Mouse (Mus musculus) liver, adult 2 months (tissue): ENCODE measurements at regions not wholly inside any gene's neighbourhood (a gene's known extent, or its start where the extent isn't known, plus 50 kb on each side); places are given as distances from the start of the nearest gene placed in this dataset.

Experiments used
- CTCF ChIP-seq: fragments of 200-500 bp; IDR thresholded peaks from 2 replicates; pipeline ENCODE4 v1.5.1; 2011; ENCODE audit warnings: low read depth, low read length, control low read depth
- POLR2A ChIP-seq: fragments of 200-500 bp; IDR thresholded peaks from 2 replicates; pipeline ENCODE4 v1.6.1; 2011; ENCODE audit warnings: low read length, control low read depth; ENCODE audit not compliant: insufficient read depth; ENCODE audit errors: extremely low read depth

- no peak for TF ChIP-seq CTCF
- no peak for TF ChIP-seq POLR2A
These were observed 64.8 kb upstream of the Ogfrl1 start for GRCm38 (mm10) chr1:23462411-23462810.
